Mouse (Mus musculus) cortical plate, adult 2 months (tissue): Measurements from ENCODE around the gene Ccdc33.

Experiments
- CTCF ChIP-seq: fragments of 200-500 bp; IDR thresholded peaks from 2 replicates; pipeline ENCODE4 v1.5.1; 2011; ENCODE audit warnings: mild to moderate bottlenecking, control low read depth, low read length; ENCODE audit not compliant: insufficient read depth; ENCODE audit errors: extremely low read depth
- POLR2A ChIP-seq: fragments of 200-500 bp; IDR thresholded peaks from 2 replicates; pipeline ENCODE4 v1.6.1; 2011; ENCODE audit warnings: mild to moderate bottlenecking, low read length, control low read depth; ENCODE audit not compliant: insufficient read depth; ENCODE audit errors: extremely low read depth

- TF ChIP-seq CTCF (no peak), POLR2A (no peak)
Observed at GRCm38 (mm10) chr9:58049186-58049585, 69.4 kb downstream of the Ccdc33 start.
